Mouse (Mus musculus) testis, postnatal 10 days (tissue): Measurements from ENCODE around the gene Spast.
"Not testable (repeated sequence)": the region's sequence is repeated elsewhere in the genome, so short reads cannot be mapped to it uniquely, and the experiment has no call there.

Experiments used
- DNase-seq: peaks from one replicate; pipeline ENCODE4 v3.0.0; 2021; ENCODE audit warnings: low spot score

Spast gene

GRCm38 (mm10) chr17:74327195-74327594 is 11.6 kb upstream of the Spast start:
- not testable (repeated sequence) for DNase-seq

- peak; percentile 67 for DNase-seq
Observed at GRCm38 (mm10) chr17:74328146-74328545, 10.6 kb upstream of the Spast start.

- no peak for DNase-seq
Observed at GRCm38 (mm10) chr17:74331049-74331676, 7.6 kb upstream of the Spast start.

- DNase-seq: peak; percentile 96
Observed at GRCm38 (mm10) chr17:74338225-74338931, 409 bp upstream of the Spast start.

GRCm38 (mm10) chr17:74341151-74341550 is 2.4 kb downstream of the Spast start:
- no peak for DNase-seq

- DNase-seq: no peak
Observed at GRCm38 (mm10) chr17:74363592-74363991, 24.8 kb downstream of the Spast start.

GRCm38 (mm10) chr17:74376916-74377315 is 38.1 kb downstream of the Spast start:
- DNase-seq: no peak

- DNase-seq: no peak
Observed at GRCm38 (mm10) chr17:74386657-74387056, 47.9 kb downstream of the Spast start.

- DNase-seq: no peak
Observed at GRCm38 (mm10) chr17:74389847-74390246, 51.1 kb downstream of the Spast start.

- no peak for DNase-seq
Observed at GRCm38 (mm10) chr17:74394381-74394780, 55.6 kb downstream of the Spast start.

- no peak for DNase-seq
Observed at GRCm38 (mm10) chr17:74394855-74395254, 56.1 kb downstream of the Spast start.

GRCm38 (mm10) chr17:74395383-74396065 is 56.7 kb downstream of the Spast start, which contains the start of gene Slc30a6:
TSS of gene Slc30a6 (plus strand) at chr17:74395608.
- peak; percentile 98 for DNase-seq

- no peak for DNase-seq
Observed at GRCm38 (mm10) chr17:74396766-74397165, 58.0 kb downstream of the Spast start.

- no peak for DNase-seq
Observed at GRCm38 (mm10) chr17:74397173-74397572, 58.4 kb downstream of the Spast start.

- DNase-seq: no peak
Observed at GRCm38 (mm10) chr17:74402486-74403222, 63.9 kb downstream of the Spast start.

- DNase-seq: no peak
Observed at GRCm38 (mm10) chr17:74406487-74406886, 67.7 kb downstream of the Spast start.

GRCm38 (mm10) chr17:74409722-74410121 is 70.9 kb downstream of the Spast start:
- DNase-seq: no peak

GRCm38 (mm10) chr17:74413324-74413723 is 74.5 kb downstream of the Spast start:
- DNase-seq: peak; percentile 23

- no peak for DNase-seq
Observed at GRCm38 (mm10) chr17:74414671-74415070, 75.9 kb downstream of the Spast start.

- no peak for DNase-seq
Observed at GRCm38 (mm10) chr17:74416841-74417360, 78.1 kb downstream of the Spast start.

GRCm38 (mm10) chr17:74418171-74418570 is 79.4 kb downstream of the Spast start:
- DNase-seq: no peak

- no peak for DNase-seq
Observed at GRCm38 (mm10) chr17:74420656-74421055, 81.9 kb downstream of the Spast start.
